Mouse (Mus musculus) liver, adult 2 months (tissue): ENCODE results near the gene Chrm3.

Experiments
- CTCF ChIP-seq: fragments of 200-500 bp; IDR thresholded peaks from 2 replicates; pipeline ENCODE4 v1.5.1; 2011; ENCODE audit warnings: low read depth, low read length, control low read depth
- POLR2A ChIP-seq: fragments of 200-500 bp; IDR thresholded peaks from 2 replicates; pipeline ENCODE4 v1.6.1; 2011; ENCODE audit warnings: low read length, control low read depth; ENCODE audit not compliant: insufficient read depth; ENCODE audit errors: extremely low read depth

GRCm38 (mm10) chr13:10081896-10082426, 278.7 kb downstream of the Chrm3 start:
- TF ChIP-seq POLR2A = no peak
- no peak for TF ChIP-seq CTCF
